Mouse (Mus musculus) hindbrain, embryonic 13.5 days (tissue): ENCODE data around the gene Asic1. TPM values are rescaled to one million over a fixed set of nuclear protein-coding genes. Genes with fewer than 3 reads are reported as not detected.
A peak's percentile ranks its signal among the peaks of the same experiment; 100 is the strongest.

ENCODE experiments used
- ATAC-seq: fragments of 200-750 bp; cut with Nextera tagmentation; 2 replicates; pipeline ENCODE4 v1.8.0; 2017; ENCODE audit warnings: moderate TSS enrichment; ENCODE audit not compliant: low FRiP score
- H3K27ac ChIP-seq: fragments of 300-500 bp; sonication (generic); 2 replicates; pipeline ENCODE4 v1.5.1; 2015; ENCODE audit warnings: inconsistent platforms, mild to moderate bottlenecking, moderate library complexity
- H3K27me3 ChIP-seq: fragments of 300-500 bp; sonication (generic); 2 replicates; pipeline ENCODE4 v1.6.1; 2015; ENCODE audit warnings: mild to moderate bottlenecking, inconsistent platforms
- H3K36me3 ChIP-seq: fragments of 300-500 bp; sonication (generic); 2 replicates; pipeline ENCODE4 v1.6.1; 2015; ENCODE audit warnings: mild to moderate bottlenecking, inconsistent platforms
- H3K4me1 ChIP-seq: fragments of 300-500 bp; sonication (generic); replicated peaks from 2 replicates; pipeline ENCODE4 v1.6.1; 2015; ENCODE audit warnings: inconsistent platforms
- H3K4me2 ChIP-seq: fragments of 300-500 bp; sonication (generic); 2 replicates; pipeline ENCODE4 v1.6.1; 2015; ENCODE audit warnings: inconsistent platforms, mild to moderate bottlenecking, moderate library complexity
- H3K4me3 ChIP-seq: fragments of 300-500 bp; sonication (generic); 2 replicates; pipeline ENCODE4 v1.5.1; 2015; ENCODE audit warnings: mild to moderate bottlenecking, inconsistent platforms
- H3K9ac ChIP-seq: fragments of 300-500 bp; sonication (generic); 2 replicates; pipeline ENCODE4 v1.6.1; 2015; ENCODE audit warnings: mild to moderate bottlenecking, inconsistent platforms
- H3K9me3 ChIP-seq: fragments of 300-500 bp; sonication (generic); 2 replicates; pipeline ENCODE4 v1.6.1; 2016; ENCODE audit warnings: inconsistent platforms
- WGBS: fragments of 180-500 bp; shearing (Covaris S2); methylation state at CpG from one replicate; pipeline ENCODE4 v1.1.7; 2015; 5-methylcytosine and 5-hydroxymethylcytosine counted together
- polyA plus RNA-seq: library from polyadenylated mRNA; unstranded; fragments of >200 nt; fragmentation: Nextera tagmentation; extraction: Ambion mirVana; gene quantifications from 2 replicates; pipeline ENCODE4 v1.2.1, GENCODE M21; 2015

Gene Asic1
- polyA plus RNA-seq, 1 experiment from 2014 or later, result 63.0 TPM

GRCm38 (mm10) chr15:99668881-99669280 is 1.3 kb upstream of the Asic1 start:
- WGBS, result 3% methylated on average over 12 of the region's 12 CpGs
- peak overlapping the region; percentile 96; the same call in 1 of the 2 replicates for H3K9ac ChIP-seq

GRCm38 (mm10) chr15:99669392-99669791 is 776 bp upstream of the Asic1 start:
- H3K9ac ChIP-seq, result peak overlapping the region; percentile 96
- WGBS, result 0% methylated on average over 1 of the region's 1 CpGs

More at GRCm38 (mm10) chr15:99668881-99669280, 1.3 kb upstream of the Asic1 start:
- Histone ChIP-seq H3K9me3 (no peaks in the 10 kb centered on the region), H3K4me3 (peak overlapping the region; percentile 11; the same call in 1 of the 2 replicates), H3K4me2 (peak overlapping the region; percentile 68), H3K27me3 (0 out of 2 replicates have a peak, but pooled peaks cover 5% of the 10 kb centered on the region), H3K36me3 (peaks cover 11% of the 10 kb centered on the region; the same call in 1 of the 2 replicates), H3K27ac (peak overlapping the region; percentile 96), H3K4me1 (peaks cover 79% of the 10 kb centered on the region)
- ATAC-seq, result no peak

GRCm38 (mm10) chr15:99670964-99671670 is 949 bp downstream of the Asic1 start:
- Histone ChIP-seq H3K9me3 (no peaks in the 10 kb centered on the region), H3K4me2 (peak overlapping the region; percentile 68), H3K9ac (peak overlapping the region; percentile 96), H3K27ac (peak overlapping the region; percentile 96), H3K4me1 (peaks cover 79% of the 10 kb centered on the region), H3K4me3 (peak overlapping the region; percentile 78), H3K36me3 (peaks cover 13% of the 10 kb centered on the region; the same call in 1 of the 2 replicates), H3K27me3 (0 out of 2 replicates have a peak, but pooled peaks cover 5% of the 10 kb centered on the region)
- peak; percentile 37 for ATAC-seq
- 24% methylated on average over 5 of the region's 17 CpGs for WGBS

More at GRCm38 (mm10) chr15:99669392-99669791, 776 bp upstream of the Asic1 start:
- peaks cover 79% of the 10 kb centered on the region for H3K4me1 ChIP-seq
- H3K4me2 ChIP-seq, result peak overlapping the region; percentile 68
- H3K9me3 ChIP-seq, result no peaks in the 10 kb centered on the region
- peak overlapping the region; percentile 96 for H3K27ac ChIP-seq
- ATAC-seq, result no peak
- 0 out of 2 replicates have a peak, but pooled peaks cover 5% of the 10 kb centered on the region for H3K27me3 ChIP-seq
- peaks cover 13% of the 10 kb centered on the region; the same call in 1 of the 2 replicates for H3K36me3 ChIP-seq
- peak overlapping the region; percentile 78 for H3K4me3 ChIP-seq

- Histone ChIP-seq H3K36me3 (peaks cover 13% of the 10 kb centered on the region; the same call in 1 of the 2 replicates), H3K4me3 (peak overlapping the region; percentile 78), H3K4me2 (peak overlapping the region; percentile 68), H3K27ac (peak overlapping the region; percentile 96), H3K27me3 (0 out of 2 replicates have a peak, but pooled peaks cover 5% of the 10 kb centered on the region), H3K9me3 (no peaks in the 10 kb centered on the region), H3K4me1 (peaks cover 79% of the 10 kb centered on the region), H3K9ac (peak overlapping the region; percentile 96)
- ATAC-seq, result no peak
- WGBS, result 70% methylated on average over 14 of the region's 14 CpGs
Observed at GRCm38 (mm10) chr15:99671783-99672182, 1.6 kb downstream of the Asic1 start.

DNA sequence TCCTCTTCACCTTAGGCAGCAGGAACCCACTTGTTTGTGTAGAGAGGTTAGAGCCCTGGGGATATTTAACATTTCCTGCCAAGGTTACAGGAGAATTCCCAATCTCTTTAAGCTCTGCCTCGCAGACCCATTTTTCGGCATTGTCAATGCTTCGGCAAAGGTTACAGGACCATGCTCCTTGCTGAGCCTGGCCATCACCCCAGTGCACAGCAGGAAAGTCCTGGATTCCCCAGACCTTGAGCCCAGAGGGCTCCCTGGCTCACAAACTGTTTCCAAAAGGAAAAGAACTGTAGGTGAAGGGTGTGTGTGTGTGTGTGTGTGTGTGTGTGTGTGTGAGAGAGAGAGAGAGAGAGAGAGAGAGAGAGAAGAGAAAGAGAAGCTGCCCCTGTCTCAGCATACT is 4.7 kb downstream of the Asic1 start:
- peak overlapping the region; percentile 26 for H3K4me3 ChIP-seq
- peak overlapping the region; percentile 35 for H3K9ac ChIP-seq
- peaks cover 13% of the 10 kb centered on the region; the same call in 1 of the 2 replicates for H3K36me3 ChIP-seq
- WGBS, result 79% methylated on average over 3 of the region's 3 CpGs
- no peak for ATAC-seq
- H3K9me3 ChIP-seq, result no peaks in the 10 kb centered on the region
- H3K4me1 ChIP-seq, result peaks cover 89% of the 10 kb centered on the region
- peak overlapping the region; percentile 68 for H3K4me2 ChIP-seq
- H3K27me3 ChIP-seq, result 0 out of 2 replicates have a peak, but pooled peaks cover 5% of the 10 kb centered on the region
- peak overlapping the region; percentile 35; the same call in 1 of the 2 replicates for H3K27ac ChIP-seq

- no peaks in the 10 kb centered on the region for H3K9me3 ChIP-seq
- H3K27me3 ChIP-seq, result 0 out of 2 replicates have a peak, but pooled peaks cover under 1% of the 10 kb centered on the region
- H3K4me1 ChIP-seq, result peaks cover 74% of the 10 kb centered on the region
- peak overlapping the region; percentile 88 for H3K27ac ChIP-seq
- peak overlapping the region; percentile 21 for H3K4me3 ChIP-seq
- H3K36me3 ChIP-seq, result peaks cover 20% of the 10 kb centered on the region
- WGBS, result 16% methylated on average over 8 of the region's 8 CpGs
- peak; percentile 58; the same call in 1 of the 2 replicates for ATAC-seq
- peak overlapping the region; percentile 68 for H3K4me2 ChIP-seq
- H3K9ac ChIP-seq, result peak overlapping the region; percentile 68
Observed at GRCm38 (mm10) chr15:99677089-99677488, 6.9 kb downstream of the Asic1 start.

GRCm38 (mm10) chr15:99678063-99678800 is 8.1 kb downstream of the Asic1 start:
- H3K27ac ChIP-seq, result no peak overlapping the region
- H3K4me1 ChIP-seq, result peaks cover 63% of the 10 kb centered on the region
- H3K4me2 ChIP-seq, result 0 out of 2 replicates have a peak overlapping the region, but pooled peaks have one; percentile 13
- peaks cover 22% of the 10 kb centered on the region for H3K36me3 ChIP-seq
- H3K4me3 ChIP-seq, result no peak overlapping the region
- H3K9me3 ChIP-seq, result no peaks in the 10 kb centered on the region
- no peak overlapping the region for H3K9ac ChIP-seq
- ATAC-seq, result peak; percentile 35; the same call in 1 of the 2 replicates
- WGBS, result 19% methylated on average over 13 of the region's 13 CpGs
- H3K27me3 ChIP-seq, result no peaks in the 10 kb centered on the region

DNA sequence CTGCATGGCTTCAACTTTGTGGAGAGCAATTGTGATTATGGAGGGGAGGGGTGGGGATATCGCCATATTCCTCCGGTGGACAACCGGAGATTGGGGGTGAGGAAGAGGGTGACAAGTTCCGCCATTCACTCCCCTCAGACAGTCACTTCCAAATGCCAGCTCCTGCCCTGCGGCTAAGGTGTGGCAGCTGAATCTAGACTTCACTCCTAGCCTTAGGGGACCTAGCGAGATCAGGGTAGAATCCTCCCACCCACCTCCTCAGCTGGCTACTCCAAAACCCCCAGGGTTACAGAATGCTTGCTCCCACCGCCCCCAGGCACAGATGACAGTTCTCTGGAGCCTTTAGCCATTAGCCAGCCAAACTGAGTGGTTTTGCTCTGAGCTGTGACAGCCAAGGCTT is 8.8 kb downstream of the Asic1 start:
- H3K27ac ChIP-seq, result peak overlapping the region; percentile 23; the same call in 1 of the 2 replicates
- 0 out of 2 replicates have a peak overlapping the region, but pooled peaks have one; percentile 13 for H3K4me2 ChIP-seq
- H3K4me1 ChIP-seq, result peaks cover 55% of the 10 kb centered on the region
- no peak overlapping the region for H3K9ac ChIP-seq
- no peak for ATAC-seq
- no peaks in the 10 kb centered on the region for H3K27me3 ChIP-seq
- H3K36me3 ChIP-seq, result peaks cover 28% of the 10 kb centered on the region
- WGBS, result 72% methylated on average over 7 of the region's 7 CpGs
- no peak overlapping the region for H3K4me3 ChIP-seq
- H3K9me3 ChIP-seq, result no peaks in the 10 kb centered on the region

GRCm38 (mm10) chr15:99682880-99683279 is 12.7 kb downstream of the Asic1 start:
- ATAC-seq, result no peak
- no peaks in the 10 kb centered on the region for H3K9me3 ChIP-seq
- H3K9ac ChIP-seq, result no peak overlapping the region
- H3K27me3 ChIP-seq, result no peaks in the 10 kb centered on the region
- WGBS, result 93% methylated on average over 7 of the region's 7 CpGs
- peaks cover 61% of the 10 kb centered on the region for H3K36me3 ChIP-seq
- no peak overlapping the region for H3K27ac ChIP-seq
- H3K4me3 ChIP-seq, result no peak overlapping the region
- H3K4me2 ChIP-seq, result no peak overlapping the region
- peaks cover 16% of the 10 kb centered on the region for H3K4me1 ChIP-seq

GRCm38 (mm10) chr15:99684156-99684555 is 14.0 kb downstream of the Asic1 start:
- no peak overlapping the region for H3K9ac ChIP-seq
- ATAC-seq, result no peak
- peaks cover 3% of the 10 kb centered on the region for H3K4me1 ChIP-seq
- H3K27ac ChIP-seq, result no peak overlapping the region
- no peaks in the 10 kb centered on the region for H3K27me3 ChIP-seq
- no peaks in the 10 kb centered on the region for H3K9me3 ChIP-seq
- WGBS, result 95% methylated on average over 5 of the region's 5 CpGs
- H3K36me3 ChIP-seq, result peaks cover 63% of the 10 kb centered on the region
- no peak overlapping the region for H3K4me2 ChIP-seq
- H3K4me3 ChIP-seq, result no peak overlapping the region

DNA sequence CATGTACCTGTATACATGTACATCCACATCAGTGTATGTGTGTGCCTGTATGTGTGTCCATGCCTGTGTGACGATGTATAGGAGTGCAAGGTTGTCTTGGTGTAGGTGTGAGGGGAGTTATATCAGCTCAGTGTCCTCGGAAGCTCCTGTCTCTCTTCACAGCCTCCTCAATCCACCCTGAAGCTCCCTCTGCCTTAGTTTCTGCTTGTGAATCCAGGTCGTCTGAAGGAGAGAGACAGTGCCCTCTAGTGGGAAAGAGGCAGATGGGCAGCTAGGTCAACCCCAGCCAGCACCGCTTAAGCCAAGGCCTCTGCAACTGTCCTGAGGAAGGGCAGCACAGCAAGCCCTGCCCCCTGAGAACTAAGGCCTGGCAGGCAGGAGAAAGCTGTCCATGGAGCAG is 18.5 kb downstream of the Asic1 start:
- Histone ChIP-seq H3K9ac (no peak overlapping the region), H3K27ac (no peak overlapping the region), H3K4me2 (no peak overlapping the region), H3K27me3 (no peaks in the 10 kb centered on the region), H3K36me3 (peaks cover 52% of the 10 kb centered on the region), H3K4me1 (peaks cover 36% of the 10 kb centered on the region), H3K4me3 (no peak overlapping the region), H3K9me3 (no peaks in the 10 kb centered on the region)
- ATAC-seq, result peak; percentile 41; the same call in 1 of the 2 replicates
- 4% methylated on average over 4 of the region's 4 CpGs for WGBS

GRCm38 (mm10) chr15:99690924-99691323 is 20.8 kb downstream of the Asic1 start:
- Histone ChIP-seq H3K4me2 (no peak overlapping the region), H3K27me3 (no peaks in the 10 kb centered on the region), H3K4me3 (no peak overlapping the region), H3K9me3 (no peaks in the 10 kb centered on the region), H3K9ac (peak overlapping the region; percentile 35), H3K4me1 (peaks cover 45% of the 10 kb centered on the region), H3K36me3 (peaks cover 49% of the 10 kb centered on the region), H3K27ac (peak overlapping the region; percentile 71)
- 27% methylated on average over 4 of the region's 4 CpGs for WGBS
- ATAC-seq, result no peak
